Mouse (Mus musculus) Patski (cell line): Measurements from ENCODE around the gene Mdc1. TPM values are rescaled to one million over a fixed set of nuclear protein-coding genes. Genes with fewer than 3 reads are reported as not detected.

ENCODE experiments used
- ATAC-seq: fragments of 100-300 bp; one replicate; pipeline ENCODE4 v1.8.0; 2021
- CTCF ChIA-PET: fragments of 350-600 bp; sonication (Branson Sonifier 250); formaldehyde crosslinking; loops from one replicate; lab custom pipeline; 2022; ENCODE audit warnings: inconsistent platforms; lab: Charles Lee
- POLR2A ChIA-PET: fragments of 350-600 bp; sonication (Branson Sonifier 250); formaldehyde crosslinking; loops from one replicate; lab custom pipeline; 2022; ENCODE audit warnings: antibody characterized with exemption, inconsistent platforms; lab: Charles Lee
- DNase-seq: peaks from one replicate; pipeline ENCODE4 v3.0.0-alpha.2; 2011; ENCODE audit warnings: low read depth, low spot score
- H3K27me3 ChIP-seq: fragments of 371-371 bp; one replicate; pipeline ENCODE4 v1.5.1; 2021
- CTCF ChIP-seq: fragments of 100-300 bp; IDR thresholded peaks from one replicate; pipeline ENCODE4 v1.5.1; 2021
- in situ Hi-C: fragments of 300-500 bp; cut with MboI; formaldehyde crosslinking; loops from 3 replicates; pipeline ENCODE4 v1.11.1; 2018; ENCODE audit warnings: low pct_unique_long_range_greater_than_20kb, mixed read lengths
- polyA plus RNA-seq: library from polyadenylated mRNA; unstranded; gene quantifications from one replicate; pipeline ENCODE4 v1.2.3, GENCODE M21; 2021

The Mdc1 gene
- polyA plus RNA-seq, 1 experiment from 2014 or later = 23.9 TPM

DNA sequence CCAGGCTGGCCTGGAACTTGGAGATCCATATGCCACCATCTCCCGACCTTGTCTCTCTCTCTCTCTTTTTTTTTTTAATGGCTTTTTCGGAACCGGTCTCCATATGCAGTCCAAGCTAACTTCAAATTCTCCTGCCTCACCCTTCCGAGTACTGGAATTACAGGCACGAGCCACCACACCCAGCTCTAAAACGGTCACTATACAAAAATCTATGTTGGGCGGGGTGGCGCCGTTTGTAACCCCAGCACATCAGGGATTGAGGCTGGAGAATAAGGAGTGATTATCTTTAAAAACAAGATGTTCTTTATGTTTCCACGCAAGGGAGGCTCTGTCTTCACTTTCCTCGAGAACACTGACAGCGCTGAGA lies 19.5 kb downstream of the Mdc1 start:
- no peak for ATAC-seq
- CTCF ChIA-PET = interaction anchor here (1.6 to 4.5 kb wide), 3 partner anchors 10 to 16 kb away, joined by 6 to 29 read pairs (median 7); no protein-coding TSS in a partner anchor
- DNase-seq = no peak
- no peaks in the 10 kb centered on the region for H3K27me3 ChIP-seq
- no peak for TF ChIP-seq CTCF
- POLR2A ChIA-PET = interaction anchor here (0.6 to 1.5 kb wide), 5 partner anchors 9 to 53 kb away, joined by 3 to 7 read pairs (median 4); no protein-coding TSS in a partner anchor
- in situ Hi-C loops = no loop called here

- POLR2A ChIA-PET = interaction anchor here (0.6 to 1.5 kb wide), 6 partner anchors 8 to 238 kb away, joined by 3 to 7 read pairs (median 4); no protein-coding TSS in a partner anchor
- DNase-seq = no peak
- in situ Hi-C loops = no loop called here
- no peaks in the 10 kb centered on the region for H3K27me3 ChIP-seq
- CTCF ChIA-PET = interaction anchor here (1.6 to 4.5 kb wide), 3 partner anchors 10 to 16 kb away, joined by 6 to 29 read pairs (median 7); no protein-coding TSS in a partner anchor
- no peak for TF ChIP-seq CTCF
- peak; percentile 91 for ATAC-seq
Measured at GRCm38 (mm10) chr17:35861198-35861857, 20.0 kb downstream of the Mdc1 start, which contains the start of gene Nrm. Gene Nrm (plus strand): TSS chr17:35861318.

DNA sequence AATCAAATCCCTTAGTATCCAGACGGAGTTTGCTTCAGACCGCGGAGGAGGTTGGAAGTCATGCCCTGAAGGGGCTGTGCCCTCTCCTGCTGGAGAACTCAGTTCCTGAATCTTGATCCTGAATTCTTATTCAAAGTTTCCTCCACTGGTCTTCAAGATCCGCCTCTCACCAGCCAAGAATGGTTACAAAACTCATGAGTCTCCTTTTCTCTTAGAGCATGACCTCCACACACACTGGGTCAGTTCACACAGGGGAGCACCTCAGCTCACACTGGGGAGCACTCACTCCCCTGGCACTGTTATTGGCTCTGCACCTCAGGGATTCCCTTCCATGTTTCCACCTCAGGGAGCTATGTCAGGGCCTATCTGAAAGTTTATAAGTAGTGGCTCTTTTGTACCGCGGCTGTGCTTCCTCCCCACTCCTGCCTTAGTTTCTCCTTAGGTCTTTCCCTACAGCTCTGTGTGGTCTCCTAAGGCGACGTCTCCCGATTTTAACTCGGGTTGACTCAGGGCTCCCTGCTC lies 23.6 kb downstream of the Mdc1 start:
- DNase-seq (no peak), ATAC-seq (no peak)
- no peaks in the 10 kb centered on the region for H3K27me3 ChIP-seq
- TF ChIP-seq CTCF = no peak
- POLR2A ChIA-PET = interaction anchor here (0.5 kb wide), 1 partner anchor 57 kb away, joined by 3 read pairs; no protein-coding TSS in a partner anchor
- in situ Hi-C loops = no loop called here
- CTCF ChIA-PET = interaction anchor here (0.6 to 1.3 kb wide), 3 partner anchors 15 to 143 kb away, joined by 3 to 4 read pairs (median 3); partner anchors contain the start of gene Dhx16

GRCm38 (mm10) chr17:35865481-35866280 lies 24.4 kb downstream of the Mdc1 start, which contains the start of gene Ppp1r18:
Gene Ppp1r18 (plus strand): TSS chr17:35865593.
- ATAC-seq = peak; percentile 4

GRCm38 (mm10) chr17:35866281-35866831 lies 25.0 kb downstream of the Mdc1 start:
- peak; percentile 16 for ATAC-seq
- CTCF ChIA-PET = interaction anchor here (1.4 kb wide), 1 partner anchor 15 kb away, joined by 3 read pairs; no protein-coding TSS in a partner anchor

More at GRCm38 (mm10) chr17:35865481-35866280, 24.4 kb downstream of the Mdc1 start, which contains the start of gene Ppp1r18:
- CTCF ChIA-PET = interaction anchor here (0.8 to 1.3 kb wide), 2 partner anchors 14 to 29 kb away, joined by 3 to 4 read pairs; partner anchors contain the start of gene Dhx16
- in situ Hi-C loops = no loop called here
- TF ChIP-seq CTCF = no peak
- POLR2A ChIA-PET = interaction anchor here (0.5 kb wide), 1 partner anchor 58 kb away, joined by 3 read pairs; no protein-coding TSS in a partner anchor
- no peaks in the 10 kb centered on the region for H3K27me3 ChIP-seq
- DNase-seq = no peak

DNA sequence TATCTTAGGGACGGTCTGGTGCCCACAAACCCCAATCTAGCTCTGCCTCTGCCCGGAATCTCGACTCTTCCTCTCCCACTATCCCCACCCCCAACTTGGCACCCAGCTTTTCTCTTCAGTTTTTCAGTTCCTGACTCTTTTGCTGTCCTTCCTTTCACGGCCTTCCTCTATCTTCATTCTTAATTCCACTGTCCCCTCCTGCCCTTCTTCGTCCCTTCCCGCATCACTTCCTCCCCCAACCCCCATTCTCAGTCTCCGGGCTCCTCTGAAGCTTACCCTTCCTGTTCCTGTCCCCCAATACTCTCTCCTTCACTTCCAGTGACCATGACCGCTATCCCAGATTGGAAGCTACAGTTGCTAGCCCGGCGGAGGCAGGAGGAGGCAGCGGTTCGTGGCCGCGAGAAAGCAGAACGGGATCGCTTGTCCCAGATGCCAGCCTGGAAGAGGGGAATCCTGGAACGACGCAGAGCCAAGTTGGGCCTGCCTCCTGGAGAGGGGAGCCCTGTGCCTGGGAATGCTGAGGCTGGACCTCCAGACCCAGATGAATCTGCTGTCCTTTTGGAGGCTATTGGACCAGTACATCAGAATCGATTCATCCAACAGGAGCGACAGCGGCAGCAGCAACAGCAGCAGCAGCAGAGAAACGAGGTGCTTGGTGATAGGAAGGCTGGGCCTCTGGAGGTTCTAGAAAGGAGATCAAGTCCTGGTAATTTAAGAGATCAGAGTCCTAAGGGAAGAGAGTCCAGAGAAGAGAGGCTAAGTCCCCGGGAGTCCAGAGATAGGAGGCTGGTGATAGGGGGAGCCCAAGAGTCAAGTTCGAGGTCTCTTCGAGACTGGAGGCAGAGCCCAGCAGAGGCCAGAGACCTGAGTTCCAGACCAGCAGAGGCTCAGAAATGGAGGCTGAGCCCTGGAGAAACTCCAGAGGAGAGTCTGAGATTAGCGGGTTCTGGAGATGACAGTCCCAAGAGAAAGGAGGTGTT lies 25.9 kb downstream of the Mdc1 start:
- H3K27me3 ChIP-seq = no peaks in the 10 kb centered on the region
- TF ChIP-seq CTCF = no peak
- DNase-seq (no peak), ATAC-seq (no peak)
- CTCF ChIA-PET = interaction anchor here (1.4 kb wide), 1 partner anchor 16 kb away, joined by 3 read pairs; no protein-coding TSS in a partner anchor
- in situ Hi-C loops = no loop called here
- POLR2A ChIA-PET = interaction anchor here (0.7 to 0.9 kb wide), 2 partner anchors 28 to 30 kb away, joined by 3 read pairs; no protein-coding TSS in a partner anchor

More at GRCm38 (mm10) chr17:35866281-35866831, 25.0 kb downstream of the Mdc1 start:
- in situ Hi-C loops = no loop called here
- no peak for DNase-seq
- H3K27me3 ChIP-seq = no peaks in the 10 kb centered on the region
- POLR2A ChIA-PET = interaction anchor here (0.7 to 0.9 kb wide), 2 partner anchors 27 to 29 kb away, joined by 3 read pairs; no protein-coding TSS in a partner anchor
- no peak for TF ChIP-seq CTCF

- ATAC-seq (no peak), DNase-seq (no peak)
- CTCF ChIA-PET = interaction anchor here (1.1 to 1.4 kb wide), 2 partner anchors 8 to 31 kb away, joined by 3 to 4 read pairs; no protein-coding TSS in a partner anchor
Measured at GRCm38 (mm10) chr17:35868165-35868820, 27.0 kb downstream of the Mdc1 start.

GRCm38 (mm10) chr17:35868961-35869345 lies 27.6 kb downstream of the Mdc1 start:
- POLR2A ChIA-PET = interaction anchor here (1.0 kb wide), 1 partner anchor 22 kb away, joined by 3 read pairs; no protein-coding TSS in a partner anchor
- CTCF ChIA-PET = interaction anchor here (1.1 to 1.4 kb wide), 3 partner anchors 9 to 32 kb away, joined by 3 to 4 read pairs (median 4); no protein-coding TSS in a partner anchor
- DNase-seq = no peak
- ATAC-seq = no peak
- H3K27me3 ChIP-seq = no peaks in the 10 kb centered on the region
- no peak for TF ChIP-seq CTCF
- in situ Hi-C loops = no loop called here

More at GRCm38 (mm10) chr17:35868165-35868820, 27.0 kb downstream of the Mdc1 start:
- H3K27me3 ChIP-seq = no peaks in the 10 kb centered on the region
- POLR2A ChIA-PET = interaction anchor here (1.0 kb wide), 1 partner anchor 23 kb away, joined by 3 read pairs; no protein-coding TSS in a partner anchor
- in situ Hi-C loops = no loop called here
- no peak for TF ChIP-seq CTCF
